Mouse (Mus musculus): Measurements from ENCODE around the gene Gjd3.

- TF ChIP-seq CTCF (IDR thresholded peaks at IDR 0.05; ENCODE audit: low read depth, low read length) = no peak
- TF ChIP-seq POLR2A (IDR thresholded peaks at IDR 0.05; ENCODE audit: insufficient read depth, low read length) = no peak
- TF ChIP-seq EP300 (IDR thresholded peaks at IDR 0.05; ENCODE audit: insufficient read depth, low read depth, low read length) = no peak
These were observed 22.4 kb downstream of the Gjd3 start for GRCm38 (mm10) chr11:98960313-98960906.
